Mouse (Mus musculus): ENCODE measurements at regions not wholly inside any gene's neighbourhood (a gene's known extent, or its start where the extent isn't known, plus 50 kb on each side); places are given as distances from the start of the nearest gene placed in this dataset.
A peak's percentile ranks its signal among the peaks of the same experiment; 100 is the strongest.

GRCm38 (mm10) chr8:29913576-29913975 is 2466.1 kb downstream of the Poteg start:
- H3K27ac ChIP-seq (ENCODE audit: low read length): no peak overlapping the region
- ATAC-seq (ENCODE audit: insufficient number of reproducible peaks, insufficient read depth, low FRiP score, low read depth): no peak
- no peaks in the 10 kb centered on the region for H3K36me3 ChIP-seq (ENCODE audit: control insufficient read depth, insufficient read depth, low read length)
- no peak overlapping the region for H3K4me2 ChIP-seq (replicated peaks; ENCODE audit: low read depth, low read length)
- no peak overlapping the region for H3K4me3 ChIP-seq (ENCODE audit: low read depth, low read length)
- H3K4me1 ChIP-seq (ENCODE audit: control insufficient read depth, insufficient read depth, low read length): no peaks in the 10 kb centered on the region
- no peaks in the 10 kb centered on the region for H3K27me3 ChIP-seq (ENCODE audit: control insufficient read depth, insufficient read depth, low read length)
- no peak overlapping the region for H3K9ac ChIP-seq (replicated peaks; ENCODE audit: low read depth, low read length)
- no peaks in the 10 kb centered on the region for H3K9me3 ChIP-seq (ENCODE audit: control insufficient read depth, low read depth, low read length)
- 69% methylated on average over 1 of the region's 1 CpGs for WGBS

GRCm38 (mm10) chr8:29920486-29920885 is 2473.0 kb downstream of the Poteg start:
- no peak for ATAC-seq (ENCODE audit: insufficient number of reproducible peaks, insufficient read depth, low FRiP score, low read depth)

GRCm38 (mm10) chr8:29928257-29928656 is 2480.8 kb downstream of the Poteg start:
- H3K9me3 ChIP-seq (ENCODE audit: control insufficient read depth, low read depth, low read length): no peaks in the 10 kb centered on the region
- H3K4me3 ChIP-seq (ENCODE audit: low read depth, low read length): no peak overlapping the region
- no peaks in the 10 kb centered on the region for H3K4me1 ChIP-seq (ENCODE audit: control insufficient read depth, insufficient read depth, low read length)
- no peaks in the 10 kb centered on the region for H3K36me3 ChIP-seq (ENCODE audit: control insufficient read depth, insufficient read depth, low read length)
- H3K27me3 ChIP-seq (ENCODE audit: control insufficient read depth, insufficient read depth, low read length): no peaks in the 10 kb centered on the region
- 90% methylated on average over 4 of the region's 4 CpGs for WGBS
- no peak for ATAC-seq (ENCODE audit: insufficient number of reproducible peaks, insufficient read depth, low FRiP score, low read depth)
- H3K27ac ChIP-seq (ENCODE audit: low read length): no peak overlapping the region
- H3K4me2 ChIP-seq (replicated peaks; ENCODE audit: low read depth, low read length): no peak overlapping the region
- H3K9ac ChIP-seq (replicated peaks; ENCODE audit: low read depth, low read length): no peak overlapping the region

More at GRCm38 (mm10) chr8:29920486-29920885, 2473.0 kb downstream of the Poteg start:
- WGBS: 69% methylated on average over 2 of the region's 2 CpGs
- Histone ChIP-seq H3K9ac (replicated peaks; ENCODE audit: low read depth, low read length) (no peak overlapping the region), H3K27ac (ENCODE audit: low read length) (no peak overlapping the region), H3K4me1 (ENCODE audit: control insufficient read depth, insufficient read depth, low read length) (no peaks in the 10 kb centered on the region), H3K36me3 (ENCODE audit: control insufficient read depth, insufficient read depth, low read length) (no peaks in the 10 kb centered on the region), H3K4me2 (replicated peaks; ENCODE audit: low read depth, low read length) (no peak overlapping the region), H3K4me3 (ENCODE audit: low read depth, low read length) (no peak overlapping the region), H3K27me3 (ENCODE audit: control insufficient read depth, insufficient read depth, low read length) (no peaks in the 10 kb centered on the region), H3K9me3 (ENCODE audit: control insufficient read depth, low read depth, low read length) (no peaks in the 10 kb centered on the region)

- H3K27ac ChIP-seq (ENCODE audit: low read length): no peak overlapping the region
- no peak overlapping the region for H3K4me2 ChIP-seq (replicated peaks; ENCODE audit: low read depth, low read length)
- ATAC-seq (ENCODE audit: insufficient number of reproducible peaks, insufficient read depth, low FRiP score, low read depth): no peak
- 74% methylated on average over 2 of the region's 2 CpGs for WGBS
- no peaks in the 10 kb centered on the region for H3K27me3 ChIP-seq (ENCODE audit: control insufficient read depth, insufficient read depth, low read length)
- no peak overlapping the region for H3K4me3 ChIP-seq (ENCODE audit: low read depth, low read length)
- H3K4me1 ChIP-seq (ENCODE audit: control insufficient read depth, insufficient read depth, low read length): no peaks in the 10 kb centered on the region
- no peaks in the 10 kb centered on the region for H3K36me3 ChIP-seq (ENCODE audit: control insufficient read depth, insufficient read depth, low read length)
- H3K9ac ChIP-seq (replicated peaks; ENCODE audit: low read depth, low read length): no peak overlapping the region
- H3K9me3 ChIP-seq (ENCODE audit: control insufficient read depth, low read depth, low read length): no peaks in the 10 kb centered on the region
Measured at GRCm38 (mm10) chr8:29961322-29961721, 2513.9 kb downstream of the Poteg start.

GRCm38 (mm10) chr8:29976651-29977350 is 2529.3 kb downstream of the Poteg start:
- H3K4me2 ChIP-seq (replicated peaks; ENCODE audit: low read depth, low read length): no peak overlapping the region
- H3K4me1 ChIP-seq (ENCODE audit: control insufficient read depth, insufficient read depth, low read length): no peaks in the 10 kb centered on the region
- H3K9me3 ChIP-seq (ENCODE audit: control insufficient read depth, low read depth, low read length): no peaks in the 10 kb centered on the region
- no peak overlapping the region for H3K27ac ChIP-seq (ENCODE audit: low read length)
- H3K36me3 ChIP-seq (ENCODE audit: control insufficient read depth, insufficient read depth, low read length): no peaks in the 10 kb centered on the region
- no peak overlapping the region for H3K9ac ChIP-seq (replicated peaks; ENCODE audit: low read depth, low read length)
- WGBS: 71% methylated on average over 4 of the region's 4 CpGs
- H3K4me3 ChIP-seq (ENCODE audit: low read depth, low read length): no peak overlapping the region
- no peak for ATAC-seq (ENCODE audit: insufficient number of reproducible peaks, insufficient read depth, low FRiP score, low read depth)
- no peaks in the 10 kb centered on the region for H3K27me3 ChIP-seq (ENCODE audit: control insufficient read depth, insufficient read depth, low read length)

- 38% methylated on average over 10 of the region's 10 CpGs for WGBS
- 0 out of 2 replicates have a peak, but pooled peaks have one; percentile 18 for ATAC-seq (ENCODE audit: insufficient number of reproducible peaks, insufficient read depth, low FRiP score, low read depth)
Measured at GRCm38 (mm10) chr8:29978585-29979505, 2531.4 kb downstream of the Poteg start.

GRCm38 (mm10) chr8:29992549-29992948 is 2545.1 kb downstream of the Poteg start:
- Histone ChIP-seq H3K4me1 (ENCODE audit: control insufficient read depth, insufficient read depth, low read length) (no peaks in the 10 kb centered on the region), H3K9me3 (ENCODE audit: control insufficient read depth, low read depth, low read length) (no peaks in the 10 kb centered on the region), H3K27me3 (ENCODE audit: control insufficient read depth, insufficient read depth, low read length) (no peaks in the 10 kb centered on the region), H3K4me2 (replicated peaks; ENCODE audit: low read depth, low read length) (no peak overlapping the region), H3K27ac (ENCODE audit: low read length) (no peak overlapping the region), H3K36me3 (ENCODE audit: control insufficient read depth, insufficient read depth, low read length) (no peaks in the 10 kb centered on the region), H3K9ac (replicated peaks; ENCODE audit: low read depth, low read length) (no peak overlapping the region), H3K4me3 (ENCODE audit: low read depth, low read length) (no peak overlapping the region)
- no peak for ATAC-seq (ENCODE audit: insufficient number of reproducible peaks, insufficient read depth, low FRiP score, low read depth)
- WGBS: 87% methylated on average over 2 of the region's 2 CpGs

More at GRCm38 (mm10) chr8:29978585-29979505, 2531.4 kb downstream of the Poteg start:
- no peak overlapping the region for H3K4me2 ChIP-seq (replicated peaks; ENCODE audit: low read depth, low read length)
- H3K9me3 ChIP-seq (ENCODE audit: control insufficient read depth, low read depth, low read length): no peaks in the 10 kb centered on the region
- H3K36me3 ChIP-seq (ENCODE audit: control insufficient read depth, insufficient read depth, low read length): no peaks in the 10 kb centered on the region
- H3K27ac ChIP-seq (ENCODE audit: low read length): no peak overlapping the region
- H3K27me3 ChIP-seq (ENCODE audit: control insufficient read depth, insufficient read depth, low read length): no peaks in the 10 kb centered on the region
- H3K4me1 ChIP-seq (ENCODE audit: control insufficient read depth, insufficient read depth, low read length): no peaks in the 10 kb centered on the region
- H3K4me3 ChIP-seq (ENCODE audit: low read depth, low read length): no peak overlapping the region
- no peak overlapping the region for H3K9ac ChIP-seq (replicated peaks; ENCODE audit: low read depth, low read length)

GRCm38 (mm10) chr8:29999413-29999812 is 2551.9 kb downstream of the Poteg start:
- no peaks in the 10 kb centered on the region for H3K9me3 ChIP-seq (ENCODE audit: control insufficient read depth, low read depth, low read length)
- H3K36me3 ChIP-seq (ENCODE audit: control insufficient read depth, insufficient read depth, low read length): no peaks in the 10 kb centered on the region
- no peak overlapping the region for H3K9ac ChIP-seq (replicated peaks; ENCODE audit: low read depth, low read length)
- ATAC-seq (ENCODE audit: insufficient number of reproducible peaks, insufficient read depth, low FRiP score, low read depth): no peak
- H3K27me3 ChIP-seq (ENCODE audit: control insufficient read depth, insufficient read depth, low read length): no peaks in the 10 kb centered on the region
- no peak overlapping the region for H3K4me3 ChIP-seq (ENCODE audit: low read depth, low read length)
- H3K4me1 ChIP-seq (ENCODE audit: control insufficient read depth, insufficient read depth, low read length): no peaks in the 10 kb centered on the region
- no peak overlapping the region for H3K4me2 ChIP-seq (replicated peaks; ENCODE audit: low read depth, low read length)
- WGBS: 90% methylated on average over 2 of the region's 2 CpGs
- H3K27ac ChIP-seq (ENCODE audit: low read length): no peak overlapping the region

Data from stomach, embryonic 14.5 days (tissue).